Mouse (Mus musculus): ENCODE data around the gene Stx7.

Gene Stx7

DNA sequence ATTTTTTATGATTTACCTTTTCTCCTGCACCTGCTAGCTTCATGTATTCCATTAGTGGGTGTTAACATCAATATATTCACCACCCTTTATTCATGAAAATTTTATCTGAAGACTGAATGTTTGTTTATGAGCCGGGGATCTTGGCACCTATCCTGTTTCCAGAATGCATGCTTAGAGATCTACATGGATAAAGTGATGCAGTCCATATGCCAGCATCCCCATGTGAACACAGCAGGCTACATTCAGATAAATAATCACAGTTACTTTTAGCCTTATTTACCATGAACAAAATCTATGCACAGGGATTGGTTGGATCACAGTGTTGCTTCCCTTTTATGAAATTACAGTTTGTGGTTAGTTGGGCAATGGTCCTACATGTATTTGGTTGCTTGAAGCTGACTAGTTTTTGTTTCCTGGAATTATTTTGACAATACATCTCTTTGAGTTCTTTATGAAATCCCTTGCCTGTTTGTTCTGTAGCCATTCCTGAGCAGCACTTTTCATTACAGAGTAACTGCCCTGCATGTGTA is 16.5 kb downstream of the Stx7 start:
- DNase-seq (ENCODE audit: extremely low spot score, low read depth, low spot score): no peak

GRCm38 (mm10) chr10:24167978-24168583 is 19.0 kb downstream of the Stx7 start:
- no peak for DNase-seq (ENCODE audit: extremely low spot score, low read depth, low spot score)

GRCm38 (mm10) chr10:24168854-24169253 is 19.8 kb downstream of the Stx7 start:
- DNase-seq (ENCODE audit: extremely low spot score, low read depth, low spot score): no peak

GRCm38 (mm10) chr10:24171906-24172459 is 22.9 kb downstream of the Stx7 start:
- no peak for DNase-seq (ENCODE audit: extremely low spot score, low read depth, low spot score)

DNA sequence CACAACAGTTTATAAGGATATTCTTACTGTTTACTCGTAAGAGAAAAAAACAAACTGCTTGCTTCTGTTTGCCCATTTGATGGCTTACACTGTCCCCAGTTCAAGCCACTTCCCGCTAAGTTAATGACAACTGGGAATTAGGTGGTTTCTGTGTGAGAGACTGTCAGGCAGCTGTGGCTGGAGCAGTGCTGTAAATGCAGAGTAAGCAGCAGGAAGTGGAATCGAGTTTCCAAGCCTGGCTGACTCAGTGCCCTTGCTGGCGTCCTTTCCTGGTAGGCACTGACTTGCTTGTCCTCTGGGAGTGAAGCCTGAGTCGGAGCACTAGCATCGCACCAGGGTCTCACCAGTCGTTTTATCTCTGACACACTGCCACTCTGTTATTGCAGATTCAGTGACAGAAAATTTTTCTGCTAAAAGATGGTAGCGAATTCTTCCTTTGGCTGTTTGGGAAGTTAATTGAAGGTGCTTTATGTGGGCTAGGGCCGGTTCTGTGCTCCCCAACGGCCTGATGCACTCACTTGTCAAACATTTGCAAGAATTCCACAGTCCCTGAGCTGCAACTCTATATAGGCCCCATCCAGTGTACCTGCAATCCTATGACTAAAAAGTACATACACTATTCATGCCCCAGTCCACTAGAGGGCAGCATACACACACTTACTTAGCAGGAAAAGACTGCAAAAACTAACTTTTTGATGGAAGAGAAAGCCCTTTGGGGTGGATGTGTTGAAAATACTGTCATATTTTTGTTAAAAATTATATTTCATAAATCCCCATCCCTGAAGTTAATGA is 24.3 kb downstream of the Stx7 start:
- peak; percentile 63 for DNase-seq (ENCODE audit: extremely low spot score, low read depth, low spot score)

GRCm38 (mm10) chr10:24190392-24190791 is 41.3 kb downstream of the Stx7 start:
- DNase-seq (ENCODE audit: extremely low spot score, low read depth, low spot score): no peak

DNA sequence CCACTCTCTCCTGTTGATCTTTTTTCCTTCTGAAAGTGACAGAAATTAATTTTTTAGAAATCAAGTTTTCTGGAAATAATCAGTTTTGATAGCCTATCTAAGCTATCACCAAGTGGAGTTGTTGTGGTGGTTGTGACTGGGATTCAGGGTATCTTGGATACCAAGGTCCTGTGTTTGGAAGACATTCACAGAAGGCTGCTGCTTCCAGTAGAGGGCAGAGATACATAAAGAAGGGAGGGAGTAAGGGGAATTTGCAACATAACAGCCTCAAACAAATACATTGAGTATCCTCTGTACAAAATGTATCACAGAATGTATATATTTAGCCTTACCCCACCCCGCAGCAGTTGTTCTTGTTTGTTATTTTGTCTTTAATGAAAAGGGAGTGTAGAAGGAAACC is 42.9 kb downstream of the Stx7 start:
- no peak for DNase-seq (ENCODE audit: extremely low spot score, low read depth, low spot score)

- DNase-seq (ENCODE audit: extremely low spot score, low read depth, low spot score): no peak
Measured at GRCm38 (mm10) chr10:24199303-24199702, 50.2 kb downstream of the Stx7 start.

DNA sequence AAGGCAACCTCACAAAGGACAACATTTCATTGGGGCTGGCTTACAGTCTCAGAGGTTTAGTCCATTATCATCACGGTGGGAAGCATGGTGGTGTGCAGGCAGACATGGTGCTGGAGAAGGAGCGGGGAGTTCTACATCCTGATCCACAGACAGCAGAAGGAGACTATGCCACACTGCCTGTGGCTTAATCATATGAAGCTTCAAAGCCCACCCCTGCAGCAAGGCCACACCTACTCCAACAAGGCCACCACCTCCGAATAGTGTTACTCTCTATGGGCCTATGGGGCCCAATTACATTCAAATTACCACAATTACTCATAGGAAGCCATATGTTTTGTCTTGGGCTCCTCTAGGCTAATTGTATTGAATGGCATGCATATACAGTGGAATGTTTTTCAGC is 51.0 kb downstream of the Stx7 start:
- DNase-seq (ENCODE audit: extremely low spot score, low read depth, low spot score): no peak

DNA sequence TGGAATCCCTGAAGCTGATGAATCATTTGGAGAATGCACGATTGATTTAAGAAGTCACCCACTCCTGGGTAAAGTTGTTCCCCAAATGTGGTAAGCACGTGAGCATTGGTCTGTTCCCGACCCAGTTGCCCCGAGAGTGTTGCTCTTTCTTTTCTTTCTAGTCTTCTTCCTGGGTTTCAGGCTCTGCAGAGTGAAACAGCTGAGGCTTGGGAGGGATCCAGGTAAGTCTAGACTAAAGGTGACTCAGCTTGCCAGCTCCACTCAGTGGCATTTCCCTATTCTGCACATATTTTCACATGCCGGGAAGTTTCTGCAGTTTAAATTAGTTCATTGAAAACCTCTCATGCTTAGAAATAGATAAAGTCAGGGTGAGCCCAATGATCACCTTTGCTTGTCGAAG is 61.0 kb downstream of the Stx7 start:
- no peak for DNase-seq (ENCODE audit: extremely low spot score, low read depth, low spot score)

DNA sequence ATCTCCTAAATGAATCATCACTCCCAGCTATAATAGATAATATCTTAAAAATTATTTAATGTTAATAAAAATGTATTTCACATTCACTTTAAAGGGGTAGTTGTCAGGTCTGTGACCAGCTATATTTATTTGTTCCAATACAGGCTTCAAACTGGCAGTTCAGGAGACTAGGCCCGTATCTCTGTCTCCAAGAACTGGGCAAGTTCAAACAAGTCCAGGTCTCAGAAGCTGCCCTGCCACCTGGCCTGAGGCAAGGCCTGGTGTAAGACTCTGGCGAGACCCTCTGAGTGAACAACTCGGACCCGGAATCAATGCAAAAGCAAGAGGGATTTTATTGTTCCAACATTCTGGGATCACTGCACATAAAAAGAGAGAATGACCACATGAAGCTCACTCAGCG is 64.2 kb downstream of the Stx7 start:
- no peak for DNase-seq (ENCODE audit: extremely low spot score, low read depth, low spot score)

DNA sequence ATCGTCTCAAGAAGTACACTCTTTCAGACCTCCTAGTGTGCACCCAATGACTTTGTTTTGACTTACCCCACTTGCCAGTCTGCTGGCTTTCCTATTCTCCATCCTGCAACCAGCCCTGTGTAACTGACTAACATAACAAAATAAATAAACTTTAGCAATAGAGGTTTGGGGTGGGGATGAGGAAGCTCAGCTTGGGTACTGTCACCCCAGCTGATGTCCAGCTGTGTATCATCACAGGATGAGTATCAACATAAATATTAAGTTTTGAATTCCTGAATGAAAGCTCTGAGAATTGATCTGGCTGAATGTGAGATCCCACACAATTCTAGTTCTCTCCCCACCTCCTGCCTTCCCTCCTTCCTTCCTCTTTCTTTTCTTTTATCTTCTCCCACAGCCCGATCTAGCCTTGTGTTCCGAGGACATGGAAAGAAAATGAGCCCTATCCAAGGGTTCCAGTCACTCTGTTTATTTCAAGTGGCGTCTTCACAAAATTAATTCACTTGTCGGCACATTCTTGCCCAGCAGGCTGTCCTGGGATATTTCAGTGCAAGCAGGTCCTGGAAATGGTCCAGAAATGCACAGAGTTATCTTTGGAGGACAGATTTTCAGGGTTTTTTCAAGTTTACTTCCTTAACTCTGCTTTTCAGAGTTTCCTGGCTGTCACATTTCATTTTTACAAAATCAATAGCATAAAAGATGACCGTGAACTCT is 68.6 kb downstream of the Stx7 start:
- no peak for DNase-seq (ENCODE audit: extremely low spot score, low read depth, low spot score)

DNA sequence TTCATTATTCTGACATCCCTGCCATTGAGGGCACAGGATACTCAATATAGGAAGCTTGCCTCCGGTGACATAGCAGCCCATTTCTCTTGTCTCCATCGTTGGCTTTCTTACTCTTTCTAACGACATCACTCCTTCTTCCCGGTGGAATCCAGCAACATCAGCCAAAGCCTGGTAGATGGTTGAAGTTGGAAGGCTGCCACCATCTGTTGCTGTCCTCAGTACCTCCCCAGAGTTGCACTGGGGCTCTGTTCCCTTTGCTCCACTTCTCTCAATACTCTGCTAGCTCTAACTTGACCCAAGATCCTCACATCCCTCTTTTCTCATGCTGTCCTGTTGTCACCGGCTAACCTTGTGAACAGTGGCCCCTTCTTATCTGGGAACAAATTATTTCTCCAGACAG is 71.8 kb downstream of the Stx7 start:
- no peak for DNase-seq (ENCODE audit: extremely low spot score, low read depth, low spot score)

DNA sequence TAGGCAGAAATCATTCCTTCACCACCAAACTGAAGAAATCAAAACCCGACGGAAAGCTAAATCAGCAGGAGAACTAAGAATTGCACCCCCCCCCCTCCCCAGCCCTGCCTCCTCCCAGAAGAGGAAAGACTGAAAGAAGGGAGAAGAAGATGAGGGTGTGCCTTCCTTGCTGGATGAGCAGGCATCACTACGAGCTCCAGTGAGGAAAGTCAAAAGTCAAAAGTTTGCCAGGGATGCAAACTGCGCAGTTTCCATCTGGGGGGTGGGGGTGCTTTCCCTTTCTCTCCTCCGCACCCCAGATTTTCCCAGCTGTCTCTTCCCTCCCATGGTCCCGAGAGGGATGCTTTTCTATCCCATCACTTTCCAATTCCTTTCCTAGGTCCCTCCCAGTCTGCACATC is 73.8 kb downstream of the Stx7 start:
- no peak for DNase-seq (ENCODE audit: extremely low spot score, low read depth, low spot score)

DNA sequence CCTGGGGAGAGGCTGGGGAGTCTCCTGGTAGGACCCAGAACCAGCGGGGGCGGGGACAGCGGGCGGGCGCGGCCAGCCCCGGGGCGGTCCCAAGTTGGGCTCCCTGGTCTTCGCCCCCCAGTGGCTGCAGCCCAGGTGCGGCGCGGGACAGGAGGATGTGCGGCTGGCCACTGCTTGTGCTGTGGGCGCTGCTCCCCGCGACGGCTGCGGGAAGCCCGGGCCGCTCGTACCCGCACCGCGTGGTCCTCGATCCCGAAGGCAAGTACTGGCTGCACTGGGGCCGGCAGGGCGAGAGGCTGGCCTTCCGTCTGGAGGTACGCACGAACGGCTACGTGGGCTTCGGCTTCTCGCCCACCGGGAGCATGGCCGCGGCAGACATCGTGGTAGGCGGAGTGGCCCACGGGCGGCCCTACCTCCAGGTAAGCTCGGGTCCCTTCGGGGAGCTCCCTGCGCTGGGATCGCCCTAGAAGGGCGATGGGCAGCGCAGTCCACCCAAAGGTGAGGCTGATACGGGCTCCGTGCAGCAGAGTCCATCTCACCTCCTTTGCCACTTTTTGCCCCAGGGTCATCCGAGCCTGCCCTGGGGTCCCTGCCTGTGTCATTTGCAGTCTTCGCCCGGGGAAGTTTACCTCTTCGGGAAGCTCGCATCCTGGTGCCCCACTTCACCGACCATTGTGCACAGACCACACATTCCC is 74.5 kb downstream of the Stx7 start, which contains the start of gene Moxd1:
Moxd1 (plus strand) TSS at position 69 of the 695 bp plus-strand sequence.
- no peak for DNase-seq (ENCODE audit: extremely low spot score, low read depth, low spot score)

GRCm38 (mm10) chr10:24224591-24224990 is 75.5 kb downstream of the Stx7 start:
- DNase-seq (ENCODE audit: extremely low spot score, low read depth, low spot score): no peak

DNA sequence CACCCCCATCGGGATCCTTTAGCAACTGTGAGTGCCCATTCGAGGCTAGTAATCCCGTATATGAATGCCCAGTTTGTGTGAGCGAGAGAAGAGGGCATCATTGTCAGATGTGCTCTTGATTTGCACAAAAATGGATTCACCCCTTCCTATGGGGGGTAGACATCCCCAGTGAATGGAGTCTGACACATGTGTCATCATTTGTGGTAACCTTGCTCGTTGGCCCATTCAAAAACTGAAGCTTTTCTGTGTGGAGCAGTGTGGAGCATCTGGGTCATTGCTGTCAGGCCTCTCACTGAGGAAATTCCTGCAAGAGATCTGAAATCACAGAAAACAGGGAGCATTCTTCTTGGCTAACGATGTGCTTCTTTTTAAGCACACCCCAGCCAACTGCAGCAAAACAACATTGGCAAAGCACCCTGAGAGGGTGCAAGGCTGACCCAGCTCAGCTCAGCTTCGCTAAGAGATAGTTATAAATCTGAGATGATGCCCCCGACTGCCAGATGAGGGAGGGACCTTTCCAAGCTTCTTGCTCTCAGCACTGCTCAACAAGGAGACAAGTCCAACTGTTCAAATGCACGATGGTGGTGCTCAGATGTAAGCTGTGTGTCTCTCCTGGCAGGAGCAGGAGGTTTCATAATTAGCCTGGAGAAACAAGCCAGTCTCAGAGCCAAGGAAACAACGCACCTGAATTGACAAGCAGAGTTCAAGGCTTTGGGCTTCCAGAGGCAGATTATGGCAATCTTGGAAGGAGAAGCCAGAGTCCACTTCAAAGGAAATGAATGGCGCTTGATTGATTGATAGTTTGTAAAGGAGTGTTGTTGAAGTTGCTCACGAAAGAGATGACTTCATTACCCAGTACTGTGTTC is 79.4 kb downstream of the Stx7 start:
- no peak for DNase-seq (ENCODE audit: extremely low spot score, low read depth, low spot score)

DNA sequence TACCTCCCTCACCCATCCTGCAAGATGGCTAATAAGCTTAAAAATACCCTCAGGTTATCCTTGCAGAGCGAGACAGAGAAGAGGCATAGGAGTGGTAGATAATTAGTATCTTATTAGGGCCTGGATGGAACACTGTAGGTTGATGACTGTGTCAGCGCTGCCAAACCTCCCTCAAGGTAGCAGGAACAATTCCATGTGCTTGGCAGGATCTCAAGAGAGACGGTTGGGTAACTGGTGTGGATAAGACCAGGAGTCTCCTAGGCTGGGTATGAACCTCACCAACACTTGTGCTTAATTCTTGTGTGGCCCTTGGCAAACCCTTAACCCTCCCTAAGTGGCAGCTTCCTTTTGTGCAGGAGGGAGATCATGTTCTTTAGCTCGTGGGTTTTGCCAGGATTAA is 83.2 kb downstream of the Stx7 start:
- no peak for DNase-seq (ENCODE audit: extremely low spot score, low read depth, low spot score)

GRCm38 (mm10) chr10:24235426-24236283 is 86.6 kb downstream of the Stx7 start:
- DNase-seq (ENCODE audit: extremely low spot score, low read depth, low spot score): no peak
